Mouse (Mus musculus) adrenal gland, postnatal 36 days (tissue): ENCODE measurements around the gene Ap4b1. TPM values are rescaled to one million over a fixed set of nuclear protein-coding genes. Genes with fewer than 3 reads are reported as not detected.

Experiments
- DNase-seq, 2 experiments: peaks; one replicate each; pipeline ENCODE4 v3.0.0; 2021; ENCODE audit warnings: mixed read lengths in 1 of 2
- total RNA-seq, 2 experiments: library from RNA; stranded (reverse); gene quantifications; 2 replicates each; pipeline ENCODE4 v1.2.3; 2021

Ap4b1 gene
- total RNA-seq, 2 experiments from 2014 or later, result 17.4 to 20.3 TPM

GRCm38 (mm10) chr3:103853804-103854203 is 44.5 kb downstream of the Ap4b1 start:
- peak in 1 of 2 experiments; percentile 30 for DNase-seq

- no peak for DNase-seq
Observed at GRCm38 (mm10) chr3:103857036-103857805, 47.9 kb downstream of the Ap4b1 start.

GRCm38 (mm10) chr3:103857977-103858563 is 48.8 kb downstream of the Ap4b1 start:
- DNase-seq, result no peak

- no peak for DNase-seq
Observed at GRCm38 (mm10) chr3:103858881-103859801, 49.8 kb downstream of the Ap4b1 start, which contains the start of gene Ptpn22. Gene Ptpn22 (plus strand): TSS chr3:103859795.

GRCm38 (mm10) chr3:103859851-103860391 is 50.6 kb downstream of the Ap4b1 start:
- DNase-seq, result peak; percentile 10 to 11

GRCm38 (mm10) chr3:103862721-103863220 is 53.5 kb downstream of the Ap4b1 start:
- DNase-seq, result no peak

- DNase-seq, result no peak
Observed at GRCm38 (mm10) chr3:103864200-103864599, 54.9 kb downstream of the Ap4b1 start.

- DNase-seq, result no peak
Observed at GRCm38 (mm10) chr3:103867424-103867971, 58.2 kb downstream of the Ap4b1 start.

GRCm38 (mm10) chr3:103868008-103868407 is 58.7 kb downstream of the Ap4b1 start:
- no peak for DNase-seq

Other genes with a start within 250 kb of the Ap4b1 start
- not detected for gene Syt6, start 234.3 kb upstream of the Ap4b1 start, total RNA-seq
- 1 to 10 TPM in 1 of 2 experiments, not detected in 1; 2.1 TPM for gene Atg4a-ps, start 163.5 kb upstream of the Ap4b1 start, total RNA-seq
- 10 to 100 TPM; 14.4 to 19.5 TPM for gene Olfml3, start 71.5 kb upstream of the Ap4b1 start, total RNA-seq
- not detected for gene Gm10964, start 70.2 kb upstream of the Ap4b1 start, total RNA-seq
- 100 to 1,000 TPM; 120 to 165 TPM for gene Hipk1, start 18.0 kb upstream of the Ap4b1 start, total RNA-seq
- gene Dclre1b, start 76 bp upstream of the Ap4b1 start, total RNA-seq, result 10 to 100 TPM; 15.1 to 15.8 TPM
- gene Gm43064, start 53 bp downstream of the Ap4b1 start, total RNA-seq, result under 1 TPM; 0.13 to 0.30 TPM
- not detected for gene Bcl2l15, start 23.1 kb downstream of the Ap4b1 start, total RNA-seq
- 1 to 10 TPM; 1.4 to 1.7 TPM for gene Ptpn22, start 50.3 kb downstream of the Ap4b1 start, total RNA-seq
- gene Rsbn1, start 104.6 kb downstream of the Ap4b1 start, total RNA-seq, result 10 to 100 TPM; 16.0 to 18.4 TPM
- gene Phtf1, start 158.6 kb downstream of the Ap4b1 start, total RNA-seq, result 10 to 100 TPM; 18.7 to 20.8 TPM